Mouse (Mus musculus): ENCODE data around the gene Ccdc97.

- TF ChIP-seq CTCF (IDR thresholded peaks at IDR 0.05; ENCODE audit: low read depth, low read length) (no peak), POLR2A (IDR thresholded peaks at IDR 0.05; ENCODE audit: extremely low read depth, insufficient read depth, low read length) (no peak)
These were observed 44.1 kb downstream of the Ccdc97 start, which contains the start of gene Tmem91 for GRCm38 (mm10) chr7:25674719-25675300.

Data from liver, adult 2 months (tissue).